Comparison of ENCODE assay signal across 21 mouse cellular contexts in the genomic region with DNA sequence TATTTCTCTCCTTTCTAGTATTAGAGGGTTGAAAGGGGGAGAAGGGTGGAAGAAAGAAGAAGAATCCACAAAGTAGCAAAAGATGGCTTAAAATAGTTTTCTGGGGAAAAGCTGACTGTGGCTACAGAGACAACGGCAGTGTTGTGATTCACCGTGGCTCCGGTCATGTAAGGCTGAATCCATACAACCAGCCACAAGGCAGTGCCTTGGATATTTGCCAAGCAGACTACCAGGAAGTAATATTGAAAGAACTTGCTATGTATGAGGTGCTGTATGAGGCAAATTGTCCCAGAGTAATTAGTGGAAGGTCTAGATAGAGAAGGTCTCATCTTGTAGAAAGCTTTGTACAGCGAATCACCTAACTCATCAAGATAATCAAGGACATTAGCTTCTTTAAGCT. TPM values are rescaled to one million over a fixed set of nuclear protein-coding genes. Genes with fewer than 3 reads are reported as not detected.
"Had no signal": no experiment of that assay in that cellular context is flagged by ENCODE, and none has a peak within 500 bp of the region (broad histone marks: within the 10 kb centered on the region; RNA-seq: fewer than 3 reads in every experiment).

No protein-coding gene starts in this region.

- H3K9me3 ChIP-seq: limb, embryonic 10.5 days; limb, embryonic 13.5 days; liver, embryonic 12.5 days; liver, embryonic 15.5 days; midbrain, embryonic 12.5 days; midbrain, embryonic 15.5 days; neural tube, embryonic 12.5 days; neural tube, embryonic 15.5 days had no signal

- DNase-seq: kidney, adult 2 months; kidney, postnatal 25 days; layer of hippocampus, adult 9-11 months; liver; lung, adult 18-20 months; lung, postnatal 36 days; right cerebral cortex, adult 18-20 months; thymus, adult 2 months; thymus, postnatal 25 days had no signal

- H3K4me1 ChIP-seq: limb, embryonic 10.5 days; limb, embryonic 13.5 days; liver, embryonic 15.5 days; midbrain, embryonic 12.5 days; midbrain, embryonic 15.5 days; neural tube, embryonic 12.5 days; neural tube, embryonic 15.5 days had no signal

- H3K36me3 ChIP-seq: limb, embryonic 10.5 days; limb, embryonic 13.5 days; liver, embryonic 12.5 days; liver, embryonic 15.5 days; midbrain, embryonic 12.5 days; midbrain, embryonic 15.5 days; neural tube, embryonic 12.5 days; neural tube, embryonic 15.5 days had no signal

- H3K4me2 ChIP-seq: limb, embryonic 13.5 days; liver, embryonic 12.5 days; liver, embryonic 15.5 days; midbrain, embryonic 12.5 days; midbrain, embryonic 15.5 days; neural tube, embryonic 12.5 days; neural tube, embryonic 15.5 days had no signal

- ATAC-seq: liver, embryonic 12.5 days; midbrain, embryonic 15.5 days had no signal

- H3K27ac ChIP-seq: kidney, postnatal 0 days; layer of hippocampus, adult 2 months; limb, embryonic 10.5 days; limb, embryonic 13.5 days; liver, embryonic 12.5 days; liver, embryonic 15.5 days; midbrain, embryonic 12.5 days; midbrain, embryonic 15.5 days; neural tube, embryonic 12.5 days; neural tube, embryonic 15.5 days had no signal

- H3K4me3 ChIP-seq: layer of hippocampus, adult 2 months; limb, embryonic 10.5 days; limb, embryonic 13.5 days; liver, embryonic 12.5 days; liver, embryonic 15.5 days; midbrain, embryonic 12.5 days; midbrain, embryonic 15.5 days; neural tube, embryonic 12.5 days; neural tube, embryonic 15.5 days had no signal

- H3K27me3 ChIP-seq: limb, embryonic 13.5 days; liver, embryonic 12.5 days; liver, embryonic 15.5 days; midbrain, embryonic 12.5 days; midbrain, embryonic 15.5 days; neural tube, embryonic 12.5 days; neural tube, embryonic 15.5 days had no signal

- H3K9ac ChIP-seq: limb, embryonic 13.5 days; liver, embryonic 12.5 days; liver, embryonic 15.5 days; midbrain, embryonic 12.5 days; midbrain, embryonic 15.5 days; neural tube, embryonic 12.5 days; neural tube, embryonic 15.5 days had no signal

RNA-seq across cellular contexts. Expression of a gene that starts 22.8 kb away (rescaled TPM):
- total RNA-seq: megakaryocyte progenitor cell, adult 5-6 weeks; megakaryocyte-erythroid progenitor cell, adult 5-6 weeks had no signal
- polyA plus RNA-seq: limb, embryonic 10.5 days; midbrain, embryonic 12.5 days; neural tube, embryonic 12.5 days had no signal
